Mouse (Mus musculus) adrenal gland (tissue): ENCODE measurements around the gene Gnl2.

Source experiments
- intact Hi-C: fragments of 180-260 bp; cut with DNase I; formaldehyde crosslinking; loops from one replicate; pipeline ENCODE4 v1.15.1; 2025

Gene Gnl2

DNA sequence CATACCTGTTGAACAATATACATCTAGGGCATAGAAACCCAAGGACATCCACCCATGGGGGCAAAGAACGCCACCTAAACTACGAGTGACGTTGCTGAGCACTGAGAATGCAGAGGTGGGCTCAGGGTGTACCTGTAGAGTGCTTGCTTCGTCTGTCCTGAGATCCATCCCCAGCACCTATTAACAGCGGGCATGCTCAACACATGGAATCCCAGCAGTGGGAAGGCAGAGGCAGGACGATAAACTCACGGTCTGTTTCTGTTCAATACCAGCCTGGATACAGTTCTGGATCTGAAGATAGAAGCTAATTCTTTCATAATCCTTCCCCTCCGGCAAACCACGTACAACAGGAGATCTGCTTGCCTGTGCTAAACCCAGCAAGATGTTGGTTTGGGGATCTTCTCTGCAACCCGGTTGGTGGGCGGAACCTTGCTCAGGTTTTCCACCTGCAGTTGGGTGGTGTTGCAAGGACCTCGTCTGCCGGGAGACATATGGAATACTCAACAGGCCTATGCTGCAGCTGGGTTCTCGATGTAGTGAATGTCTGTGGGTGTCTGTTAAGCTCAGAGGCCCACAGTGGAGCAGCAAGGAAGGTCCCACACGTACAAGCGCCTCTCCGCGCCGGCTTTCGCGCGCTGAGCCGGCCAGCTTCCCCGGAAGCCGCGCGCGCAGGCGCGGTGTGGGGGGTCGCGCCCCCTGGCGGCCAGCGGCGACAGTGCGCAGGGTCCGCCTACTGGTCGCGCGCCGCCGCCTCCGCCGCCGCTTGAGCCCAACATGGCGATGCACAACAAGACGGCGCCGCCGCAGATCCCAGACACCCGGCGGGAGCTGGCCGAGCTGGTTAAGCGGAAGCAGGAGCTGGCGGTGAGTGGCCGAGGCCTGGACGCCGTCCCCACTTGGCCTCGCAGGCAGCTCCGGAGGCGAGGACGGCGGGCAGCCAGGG lies 68.3 kb downstream of the Gnl2 start, which contains the start of gene Meaf6:
Meaf6 (plus strand) TSS at position 732 of the 943 bp plus-strand sequence.
- intact Hi-C loops = no loop called here

DNA sequence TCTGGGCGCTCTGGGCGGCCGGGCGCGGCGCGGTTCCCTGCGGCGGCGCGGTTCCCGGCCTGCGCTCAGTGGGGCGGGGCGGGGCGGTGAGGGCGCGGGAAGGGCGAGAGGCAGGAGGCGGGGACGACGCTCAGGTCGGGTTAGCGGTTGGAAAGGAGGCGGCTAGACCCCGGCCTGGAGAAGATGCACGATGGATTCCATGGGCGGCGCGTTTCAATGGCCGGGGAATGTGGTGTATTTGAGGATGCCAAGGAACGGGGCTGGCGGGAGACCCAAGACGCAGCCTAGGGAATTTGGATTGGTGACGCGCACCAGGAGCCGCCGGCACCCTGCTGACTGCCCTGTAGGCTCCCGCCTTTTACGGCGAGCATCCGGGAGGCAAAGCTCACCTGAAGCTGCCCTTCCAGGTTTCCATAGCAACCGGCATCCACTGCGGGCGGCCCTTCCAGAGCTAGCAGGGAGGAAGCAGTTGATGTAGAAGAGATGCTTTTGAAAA lies 69.0 kb downstream of the Gnl2 start:
- intact Hi-C loops = no loop called here

DNA sequence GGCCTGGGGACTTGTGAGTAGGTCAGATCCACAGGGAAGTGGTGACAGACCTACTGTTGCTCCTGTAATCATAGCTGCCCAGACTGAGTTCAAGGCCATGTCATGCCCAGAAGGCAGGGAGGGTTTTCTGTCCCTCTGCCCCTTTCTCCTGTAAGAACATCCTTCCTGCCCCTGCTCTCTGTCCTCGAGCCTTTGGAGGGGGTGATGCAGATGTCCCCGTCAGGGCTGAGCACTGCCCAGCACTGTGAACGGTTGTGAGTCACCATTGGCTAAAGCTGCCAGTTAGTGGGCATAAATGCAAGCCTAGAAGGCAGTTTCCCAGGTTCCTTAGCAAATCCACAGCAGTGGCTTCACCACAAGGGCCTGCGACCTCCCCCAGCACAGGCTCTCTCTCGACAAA lies 76.6 kb downstream of the Gnl2 start:
- intact Hi-C loops = no loop called here

DNA sequence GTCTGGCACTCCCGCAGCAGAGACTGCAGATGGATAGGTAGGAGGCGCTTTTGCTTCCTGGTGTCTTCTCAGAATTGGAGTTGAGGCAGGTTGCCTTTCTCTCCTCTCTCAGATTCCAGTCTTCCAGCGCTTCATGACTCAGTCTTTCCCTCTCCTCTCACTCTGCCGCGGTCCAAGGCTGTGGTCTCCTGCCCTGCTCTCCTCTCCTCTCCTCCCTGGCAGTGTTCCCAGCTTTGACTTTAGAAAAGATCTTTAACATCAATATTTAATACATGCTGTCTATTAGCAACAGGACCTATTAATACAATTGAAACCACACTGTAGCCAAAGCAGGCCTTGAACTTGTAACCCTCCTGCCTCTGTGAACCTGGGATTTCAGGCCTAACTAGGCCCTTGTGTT lies 79.7 kb downstream of the Gnl2 start:
- intact Hi-C loops = loop anchor here (5.0 kb wide), 1 partner anchor 39 kb away; no protein-coding TSS in a partner anchor

DNA sequence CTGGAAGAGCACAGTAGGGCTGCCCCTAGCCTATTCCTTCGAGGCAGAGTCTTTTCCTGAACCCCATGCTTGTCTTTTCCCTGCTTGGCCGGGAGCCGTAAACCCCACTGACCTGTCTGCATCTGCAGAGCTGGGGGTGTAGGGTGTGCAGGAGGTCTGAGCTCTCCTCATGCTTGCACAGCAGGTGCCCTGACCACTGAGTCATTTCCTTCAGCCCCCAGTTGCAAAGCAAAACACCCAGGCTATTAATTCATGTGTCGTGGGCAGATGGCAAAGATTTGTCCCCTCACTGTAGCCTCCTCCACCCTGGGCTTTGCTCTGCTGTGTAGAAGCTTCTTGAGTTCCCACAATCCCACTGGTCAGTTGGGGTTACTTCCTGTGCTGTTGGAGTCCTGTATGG lies 81.0 kb downstream of the Gnl2 start:
- intact Hi-C loops = loop anchor here (5.0 kb wide), 1 partner anchor 40 kb away; no protein-coding TSS in a partner anchor

DNA sequence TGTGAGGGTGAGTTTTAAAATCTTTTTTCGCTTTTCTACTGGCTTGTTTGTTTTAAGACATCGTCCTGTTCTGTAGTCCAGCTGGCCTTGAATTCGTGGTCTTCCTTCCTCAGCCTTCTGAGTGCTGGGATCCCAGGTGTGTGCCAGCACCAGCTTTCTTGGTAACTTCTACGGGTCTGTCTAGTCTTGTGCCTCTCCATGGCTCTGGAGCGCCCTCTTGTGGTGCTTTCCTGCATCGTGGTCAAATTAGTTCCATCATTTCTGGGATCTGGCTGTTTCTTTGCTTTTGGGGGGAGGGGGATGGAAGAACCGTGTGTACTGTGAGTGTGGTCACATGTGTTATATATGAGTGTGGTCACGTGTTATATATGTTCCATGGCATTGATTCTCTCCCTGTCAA lies 83.1 kb downstream of the Gnl2 start:
- intact Hi-C loops = loop anchor here (5.0 kb wide), 1 partner anchor 42 kb away; no protein-coding TSS in a partner anchor

DNA sequence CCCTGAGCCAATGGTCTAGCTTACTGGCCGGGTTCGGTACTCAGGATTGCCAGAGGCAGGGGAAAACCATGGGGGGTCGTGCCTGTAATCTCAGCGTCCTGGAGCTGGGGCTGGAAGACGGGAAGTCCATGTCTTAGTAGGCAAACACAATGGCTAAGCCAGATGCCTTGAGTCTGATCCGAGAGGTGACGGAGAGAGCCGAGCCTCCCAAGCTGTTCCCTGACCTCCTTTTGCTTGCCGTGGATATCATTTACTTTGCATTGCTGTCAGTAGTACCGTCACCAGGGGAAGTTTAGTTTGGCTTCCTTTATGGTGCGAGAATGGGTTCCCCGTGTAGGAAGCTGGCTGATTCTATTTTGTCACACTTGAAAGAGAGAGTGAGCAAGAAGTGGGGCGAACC lies 84.9 kb downstream of the Gnl2 start:
- intact Hi-C loops = loop anchor here (5.0 kb wide), 1 partner anchor 159 kb away; no protein-coding TSS in a partner anchor
